Mouse (Mus musculus) small intestine, adult 2 months (tissue): ENCODE results near the gene Plekhg1.

ENCODE experiments used
- CTCF ChIP-seq: fragments of 200-500 bp; IDR thresholded peaks from 2 replicates; pipeline ENCODE4 v1.5.1; 2012; ENCODE audit warnings: low read depth, mild to moderate bottlenecking, control low read depth, inconsistent platforms, low read length, moderate library complexity, mixed read lengths; ENCODE audit not compliant: insufficient replicate concordance, insufficient read length; ENCODE audit errors: extremely low read depth
- POLR2A ChIP-seq: fragments of 200-500 bp; IDR thresholded peaks from 2 replicates; pipeline ENCODE4 v1.6.1; 2012; ENCODE audit warnings: low read depth, mild to moderate bottlenecking, control low read depth, inconsistent platforms, low read length, moderate library complexity

DNA sequence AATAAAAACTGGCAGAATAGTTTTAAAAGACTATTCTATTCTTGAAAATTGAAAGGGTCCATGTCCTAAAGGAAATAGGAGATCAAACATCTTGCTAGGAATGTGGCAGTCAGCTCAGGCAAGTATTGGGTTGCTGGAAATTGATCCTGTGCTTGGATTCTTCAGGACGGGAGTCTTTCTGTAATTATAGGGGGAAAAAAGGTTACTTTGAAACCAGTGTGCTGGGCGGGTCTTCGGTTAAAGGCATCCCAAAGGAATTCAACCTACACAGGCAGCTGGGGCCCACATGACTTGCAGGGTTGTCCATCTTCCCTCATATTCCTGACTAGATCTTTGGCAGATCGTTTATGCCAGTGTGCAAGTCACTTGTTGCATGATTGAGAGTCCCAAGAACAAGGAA, 9.8 kb upstream of the Plekhg1 start:
- TF ChIP-seq CTCF = no peak
- no peak for TF ChIP-seq POLR2A
